Mouse (Mus musculus): Measurements from ENCODE around the gene Npffr2.
"Not testable (repeated sequence)": the region's sequence is repeated elsewhere in the genome, so short reads cannot be mapped to it uniquely, and the experiment has no call there.

The Npffr2 gene

GRCm38 (mm10) chr5:89526878-89527578, at the start of gene Npffr2:
Gene Npffr2 (plus strand): TSS chr5:89527429.
- DNase-seq (ENCODE audit: low read depth, low spot score) = peak; percentile 17

GRCm38 (mm10) chr5:89492560-89492959, 34.7 kb upstream of the Npffr2 start:
- DNase-seq (ENCODE audit: low read depth, low spot score) = no peak

- DNase-seq (ENCODE audit: low read depth, low spot score) = no peak
Measured at GRCm38 (mm10) chr5:89500182-89500581, 27.0 kb upstream of the Npffr2 start.

- no peak for DNase-seq (ENCODE audit: low read depth, low spot score)
Measured at GRCm38 (mm10) chr5:89518641-89519040, 8.6 kb upstream of the Npffr2 start.

- DNase-seq (ENCODE audit: low read depth, low spot score) = no peak
Measured at GRCm38 (mm10) chr5:89526181-89526778, 949 bp upstream of the Npffr2 start.

GRCm38 (mm10) chr5:89528951-89529350, 1.7 kb downstream of the Npffr2 start:
- DNase-seq (ENCODE audit: low read depth, low spot score) = no peak

GRCm38 (mm10) chr5:89529391-89529790, 2.2 kb downstream of the Npffr2 start:
- no peak for DNase-seq (ENCODE audit: low read depth, low spot score)

- no peak for DNase-seq (ENCODE audit: low read depth, low spot score)
Measured at GRCm38 (mm10) chr5:89536018-89536417, 8.8 kb downstream of the Npffr2 start.

GRCm38 (mm10) chr5:89542472-89542871, 15.2 kb downstream of the Npffr2 start:
- no peak for DNase-seq (ENCODE audit: low read depth, low spot score)

GRCm38 (mm10) chr5:89543476-89543875, 16.2 kb downstream of the Npffr2 start:
- DNase-seq (ENCODE audit: low read depth, low spot score) = peak; percentile 44

- DNase-seq (ENCODE audit: low read depth, low spot score) = not testable (repeated sequence)
Measured at GRCm38 (mm10) chr5:89559118-89559517, 31.9 kb downstream of the Npffr2 start.

- no peak for DNase-seq (ENCODE audit: low read depth, low spot score)
Measured at GRCm38 (mm10) chr5:89561381-89561780, 34.2 kb downstream of the Npffr2 start.

- no peak for DNase-seq (ENCODE audit: low read depth, low spot score)
Measured at GRCm38 (mm10) chr5:89578678-89579077, 51.4 kb downstream of the Npffr2 start.

- DNase-seq (ENCODE audit: low read depth, low spot score) = no peak
Measured at GRCm38 (mm10) chr5:89579181-89579580, 52.0 kb downstream of the Npffr2 start.

GRCm38 (mm10) chr5:89581143-89581542, 53.9 kb downstream of the Npffr2 start:
- no peak for DNase-seq (ENCODE audit: low read depth, low spot score)

- no peak for DNase-seq (ENCODE audit: low read depth, low spot score)
Measured at GRCm38 (mm10) chr5:89581742-89582366, 54.6 kb downstream of the Npffr2 start.

GRCm38 (mm10) chr5:89585021-89585420, 57.8 kb downstream of the Npffr2 start:
- DNase-seq (ENCODE audit: low read depth, low spot score) = no peak

- DNase-seq (ENCODE audit: low read depth, low spot score) = no peak
Measured at GRCm38 (mm10) chr5:89592301-89592700, 65.1 kb downstream of the Npffr2 start.

GRCm38 (mm10) chr5:89611322-89612015, 84.2 kb downstream of the Npffr2 start:
- no peak for DNase-seq (ENCODE audit: low read depth, low spot score)

- no peak for DNase-seq (ENCODE audit: low read depth, low spot score)
Measured at GRCm38 (mm10) chr5:89612262-89612661, 85.0 kb downstream of the Npffr2 start.

GRCm38 (mm10) chr5:89631599-89631998, 104.4 kb downstream of the Npffr2 start:
- no peak for DNase-seq (ENCODE audit: low read depth, low spot score)
